Mouse (Mus musculus): ENCODE measurements around the gene Pigp. TPM values are rescaled to one million over a fixed set of nuclear protein-coding genes. Genes with fewer than 3 reads are reported as not detected.
A peak's percentile ranks its signal among the peaks of the same experiment; 100 is the strongest.
"Not testable (repeated sequence)": the region's sequence is repeated elsewhere in the genome, so short reads cannot be mapped to it uniquely, and the experiment has no call there.

Gene Pigp
- polyA plus RNA-seq, 1 experiment from 2014 or later, result 98.0 TPM

DNA sequence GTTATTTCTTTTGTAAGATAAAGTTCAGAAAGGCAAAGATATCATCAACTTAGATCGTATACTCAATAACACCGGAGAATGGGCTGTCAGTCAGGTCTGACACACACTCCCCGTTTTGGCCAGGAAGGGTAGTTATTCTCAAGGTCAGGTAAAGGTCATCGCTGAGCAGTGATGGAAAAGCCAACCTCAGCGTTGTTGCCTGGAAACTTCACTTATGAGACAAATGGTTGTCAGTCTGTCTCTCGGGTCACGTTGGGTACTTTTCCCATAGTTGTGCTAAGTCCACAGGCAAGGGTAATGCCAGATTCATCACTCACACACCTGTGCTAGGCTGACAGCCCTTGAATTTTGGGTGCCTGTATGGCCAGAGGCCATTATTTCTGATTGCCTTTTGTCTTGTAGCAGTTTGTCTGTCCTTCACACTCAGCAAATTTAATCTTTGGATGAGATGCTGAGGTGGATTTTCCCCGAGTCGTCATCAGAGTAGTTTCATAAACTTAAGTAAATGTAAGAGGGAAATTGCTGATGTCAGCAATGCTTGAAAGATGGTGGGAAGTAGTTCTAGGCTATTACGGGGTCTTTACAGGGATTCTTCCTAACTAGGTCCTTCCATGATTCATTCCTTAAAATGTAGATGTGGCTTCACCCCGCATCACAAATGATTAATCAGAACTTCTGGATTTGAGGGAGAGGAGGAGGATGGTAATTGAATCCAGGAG, 14.7 kb downstream of the Pigp start:
- H3K27ac ChIP-seq, result no peak overlapping the region
- no peaks in the 10 kb centered on the region for H3K27me3 ChIP-seq
- no peak for ATAC-seq (ENCODE audit: borderline replicate concordance, extremely low read depth, low FRiP score, low TSS enrichment)
- H3K9ac ChIP-seq, result no peak overlapping the region
- 39% methylated on average over 11 of the region's 11 CpGs for WGBS
- no peaks in the 10 kb centered on the region for H3K9me3 ChIP-seq
- H3K36me3 ChIP-seq, result no peaks in the 10 kb centered on the region
- H3K4me1 ChIP-seq, result 0 out of 2 replicates have a peak, but pooled peaks cover under 1% of the 10 kb centered on the region
- no peak overlapping the region for H3K4me3 ChIP-seq
- no peak overlapping the region for H3K4me2 ChIP-seq

DNA sequence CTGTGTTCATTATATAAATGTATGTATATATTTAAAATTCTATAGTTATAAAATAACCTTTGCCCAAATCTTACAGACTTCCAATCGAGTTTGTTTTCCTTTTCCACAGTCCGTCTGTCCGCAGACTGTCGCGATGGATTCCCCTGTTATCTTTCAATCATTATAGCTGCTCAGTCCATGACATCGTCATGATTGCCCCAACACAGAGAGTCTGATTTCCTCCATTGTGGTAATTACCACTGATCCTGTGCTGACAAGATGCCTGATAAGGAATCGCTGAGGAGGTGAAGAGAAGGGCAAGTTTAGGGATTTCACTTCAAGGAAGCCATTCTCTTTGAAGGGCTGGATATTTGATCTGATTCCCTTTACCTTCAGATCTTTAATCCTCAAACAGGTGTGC, 15.6 kb downstream of the Pigp start:
- 14% methylated on average over 7 of the region's 7 CpGs for WGBS

DNA sequence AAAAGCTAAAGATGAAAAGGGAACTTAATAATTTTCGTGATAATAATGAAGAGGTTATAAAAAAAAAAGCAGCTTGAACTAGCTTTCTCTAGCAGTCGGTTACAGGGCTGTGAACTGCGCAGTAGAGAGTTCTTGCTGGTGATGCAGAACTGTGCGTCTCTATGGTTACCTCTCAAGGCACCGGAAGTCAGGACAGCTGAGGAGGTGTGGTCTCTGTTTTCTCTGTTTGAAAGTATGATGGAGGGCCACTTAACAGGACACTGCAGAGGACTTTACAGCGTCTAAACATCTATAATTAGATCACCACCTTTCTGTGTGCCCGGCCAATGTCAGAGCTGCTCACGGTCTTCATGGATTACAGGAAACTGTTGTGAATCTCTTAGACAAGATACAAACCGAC, 17.2 kb downstream of the Pigp start:
- no peaks in the 10 kb centered on the region for H3K9me3 ChIP-seq
- 0 out of 2 replicates have a peak, but pooled peaks have one; percentile 49 for ATAC-seq (ENCODE audit: borderline replicate concordance, extremely low read depth, low FRiP score, low TSS enrichment)
- no peaks in the 10 kb centered on the region for H3K4me1 ChIP-seq
- no peaks in the 10 kb centered on the region for H3K27me3 ChIP-seq
- no peak overlapping the region for H3K4me2 ChIP-seq
- H3K9ac ChIP-seq, result no peak overlapping the region; the same call in 1 of the 2 replicates
- no peak overlapping the region for H3K27ac ChIP-seq
- 16% methylated on average over 9 of the region's 9 CpGs for WGBS
- no peaks in the 10 kb centered on the region for H3K36me3 ChIP-seq
- H3K4me3 ChIP-seq, result no peak overlapping the region

More for the DNA sequence above, 15.6 kb downstream of the Pigp start:
- no peaks in the 10 kb centered on the region for H3K9me3 ChIP-seq
- no peak overlapping the region for H3K4me3 ChIP-seq
- no peak overlapping the region for H3K4me2 ChIP-seq
- no peak overlapping the region for H3K9ac ChIP-seq
- H3K4me1 ChIP-seq, result no peaks in the 10 kb centered on the region
- no peak overlapping the region for H3K27ac ChIP-seq
- H3K27me3 ChIP-seq, result no peaks in the 10 kb centered on the region
- no peaks in the 10 kb centered on the region for H3K36me3 ChIP-seq
- ATAC-seq (ENCODE audit: borderline replicate concordance, extremely low read depth, low FRiP score, low TSS enrichment), result no peak

DNA sequence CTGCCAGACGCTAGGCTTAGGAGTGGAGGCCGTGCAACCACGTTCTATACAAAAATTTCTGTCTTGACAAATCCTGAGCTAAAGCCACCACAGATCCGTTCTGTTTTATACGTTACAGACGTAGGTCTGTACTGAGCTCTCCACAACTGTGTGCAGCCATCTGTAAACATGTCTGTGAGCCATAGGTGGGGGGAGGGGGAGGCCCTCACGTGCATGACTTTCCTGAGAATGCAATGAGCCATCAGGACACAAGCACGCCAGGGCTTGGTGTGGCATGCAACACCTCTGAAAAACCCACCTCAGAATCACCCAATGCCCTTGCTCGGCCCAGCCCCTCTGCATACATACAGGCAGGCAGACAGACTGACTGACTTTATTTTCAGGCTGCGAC, 21.4 kb downstream of the Pigp start:
- Histone ChIP-seq H3K27me3 (no peaks in the 10 kb centered on the region), H3K36me3 (no peaks in the 10 kb centered on the region), H3K4me3 (no peak overlapping the region), H3K9me3 (no peaks in the 10 kb centered on the region), H3K4me2 (no peak overlapping the region), H3K4me1 (no peaks in the 10 kb centered on the region), H3K27ac (no peak overlapping the region), H3K9ac (no peak overlapping the region)
- 59% methylated on average over 10 of the region's 10 CpGs for WGBS
- no peak for ATAC-seq (ENCODE audit: borderline replicate concordance, extremely low read depth, low FRiP score, low TSS enrichment)

DNA sequence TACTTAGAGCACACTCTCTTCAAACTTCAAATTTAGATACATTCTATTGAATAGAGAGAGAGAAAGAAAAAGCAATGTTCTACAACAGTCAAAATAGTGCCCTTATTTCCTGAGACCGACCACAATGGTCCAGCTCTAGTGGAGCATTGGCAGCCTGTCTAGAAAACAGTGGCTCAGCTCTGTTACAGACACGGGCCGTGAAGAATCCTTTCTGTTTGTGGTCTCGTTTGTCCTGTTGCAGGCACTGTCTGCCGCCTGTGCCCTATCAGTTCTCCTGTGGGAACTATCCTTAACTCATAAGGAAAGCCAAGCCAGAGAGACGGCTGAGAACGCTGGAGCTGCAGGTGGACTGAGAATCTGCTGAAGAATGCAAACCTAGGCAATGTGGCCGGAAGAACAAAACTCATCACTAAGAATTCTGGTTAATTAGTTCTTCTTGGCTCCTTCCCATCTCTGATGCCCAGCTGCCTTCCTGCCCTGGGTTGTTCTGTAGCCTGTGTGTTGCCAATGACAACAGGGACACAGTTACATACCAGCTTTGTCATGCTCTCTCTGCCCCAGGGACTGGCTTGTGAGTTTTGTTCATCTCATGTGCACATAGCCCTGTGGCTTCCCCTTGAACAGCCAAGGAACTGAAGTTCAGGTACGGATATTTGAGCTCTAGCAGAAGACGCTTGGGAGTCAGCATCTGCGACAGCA, 21.9 kb downstream of the Pigp start:
- Histone ChIP-seq H3K4me2 (no peak overlapping the region), H3K4me3 (no peak overlapping the region), H3K4me1 (no peaks in the 10 kb centered on the region), H3K9ac (no peak overlapping the region), H3K27me3 (no peaks in the 10 kb centered on the region), H3K9me3 (no peaks in the 10 kb centered on the region), H3K27ac (no peak overlapping the region), H3K36me3 (no peaks in the 10 kb centered on the region)
- WGBS, result 60% methylated on average over 11 of the region's 11 CpGs
- ATAC-seq (ENCODE audit: borderline replicate concordance, extremely low read depth, low FRiP score, low TSS enrichment), result no peak

DNA sequence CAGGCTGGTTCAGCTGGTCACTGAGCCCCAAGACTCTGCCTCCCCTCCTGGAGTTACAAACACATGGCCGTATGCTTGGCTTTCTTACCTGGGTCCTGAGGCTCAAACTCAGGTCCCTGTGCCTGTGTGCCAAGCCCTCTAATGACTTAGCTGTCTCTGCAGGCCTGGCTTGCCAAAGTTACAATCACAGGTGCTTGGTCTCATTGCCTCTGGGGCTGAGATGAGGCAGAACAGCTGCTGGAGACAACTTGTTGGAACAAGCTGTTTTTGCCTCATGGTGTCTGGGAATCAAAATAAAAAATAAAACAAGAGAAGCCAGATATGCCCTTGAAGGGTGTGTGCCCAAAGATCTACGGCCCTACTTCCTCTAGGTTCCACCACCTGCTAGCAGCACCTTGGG, 22.9 kb downstream of the Pigp start:
- H3K4me1 ChIP-seq, result no peaks in the 10 kb centered on the region
- H3K4me3 ChIP-seq, result no peak overlapping the region
- no peak overlapping the region for H3K4me2 ChIP-seq
- no peaks in the 10 kb centered on the region for H3K27me3 ChIP-seq
- no peak for ATAC-seq (ENCODE audit: borderline replicate concordance, extremely low read depth, low FRiP score, low TSS enrichment)
- 78% methylated on average over 2 of the region's 2 CpGs for WGBS
- no peaks in the 10 kb centered on the region for H3K36me3 ChIP-seq
- no peaks in the 10 kb centered on the region for H3K9me3 ChIP-seq
- no peak overlapping the region for H3K27ac ChIP-seq
- H3K9ac ChIP-seq, result no peak overlapping the region

DNA sequence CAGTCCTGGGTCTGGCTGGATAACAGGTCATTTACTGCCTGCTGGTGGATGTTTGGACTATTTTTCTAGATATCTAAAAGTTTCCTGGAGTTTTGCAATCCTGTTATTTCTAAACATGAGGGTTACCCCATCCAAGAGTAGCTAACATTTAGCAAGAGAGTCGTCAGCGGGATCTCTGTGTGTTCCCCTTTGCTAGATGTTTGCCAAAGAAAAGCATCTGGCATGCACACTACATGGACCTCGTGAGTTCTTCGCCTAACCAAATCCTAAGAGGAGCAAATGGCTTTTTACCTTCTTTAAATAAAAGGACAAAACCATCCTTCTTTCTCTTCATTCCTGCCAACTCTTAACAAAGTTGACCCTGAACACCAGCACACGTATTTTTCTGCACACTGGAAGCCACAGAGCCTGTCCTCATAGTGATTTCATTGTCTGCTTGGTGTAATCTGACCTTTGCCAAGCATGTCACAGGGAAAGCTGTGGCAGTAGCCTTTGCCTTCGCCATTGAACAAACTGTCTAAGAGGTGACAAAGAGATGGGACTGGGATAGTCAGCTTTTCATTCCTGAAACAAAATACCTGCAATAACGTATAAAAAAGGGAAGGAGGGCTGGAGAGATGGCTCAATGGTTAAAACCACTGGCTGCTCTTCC, 24.4 kb downstream of the Pigp start:
- H3K9ac ChIP-seq, result no peak overlapping the region
- H3K27ac ChIP-seq, result no peak overlapping the region
- no peaks in the 10 kb centered on the region for H3K27me3 ChIP-seq
- H3K4me2 ChIP-seq, result no peak overlapping the region
- 47% methylated on average over 7 of the region's 7 CpGs for WGBS
- no peaks in the 10 kb centered on the region for H3K36me3 ChIP-seq
- no peak overlapping the region for H3K4me3 ChIP-seq
- no peaks in the 10 kb centered on the region for H3K4me1 ChIP-seq
- no peaks in the 10 kb centered on the region for H3K9me3 ChIP-seq
- no peak for ATAC-seq (ENCODE audit: borderline replicate concordance, extremely low read depth, low FRiP score, low TSS enrichment)

DNA sequence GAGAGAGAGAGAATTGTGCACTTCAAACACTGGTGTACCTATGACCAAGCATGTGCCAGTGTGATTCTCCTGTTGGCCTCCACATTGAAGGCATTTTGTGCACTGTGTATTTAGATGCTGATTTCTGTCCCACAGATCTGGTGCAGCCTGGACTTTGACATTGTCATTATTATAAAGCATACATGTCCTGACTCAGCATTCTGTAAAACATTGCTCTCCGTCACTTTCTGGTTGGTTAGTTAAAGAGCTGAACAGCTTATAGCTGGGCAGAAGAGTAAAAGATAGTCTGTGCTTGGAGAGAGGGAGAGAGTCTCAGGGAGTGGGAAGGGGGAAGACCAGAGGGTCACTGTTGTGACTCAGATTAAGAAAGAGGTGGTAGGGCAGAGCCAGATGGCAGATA, 25.9 kb downstream of the Pigp start:
- H3K4me3 ChIP-seq, result no peak overlapping the region
- no peak overlapping the region for H3K9ac ChIP-seq
- H3K9me3 ChIP-seq, result no peaks in the 10 kb centered on the region
- H3K27me3 ChIP-seq, result no peaks in the 10 kb centered on the region
- H3K4me1 ChIP-seq, result no peaks in the 10 kb centered on the region
- ATAC-seq (ENCODE audit: borderline replicate concordance, extremely low read depth, low FRiP score, low TSS enrichment), result no peak
- H3K36me3 ChIP-seq, result no peaks in the 10 kb centered on the region
- no peak overlapping the region for H3K27ac ChIP-seq
- H3K4me2 ChIP-seq, result no peak overlapping the region
- 71% methylated on average over 1 of the region's 1 CpGs for WGBS

DNA sequence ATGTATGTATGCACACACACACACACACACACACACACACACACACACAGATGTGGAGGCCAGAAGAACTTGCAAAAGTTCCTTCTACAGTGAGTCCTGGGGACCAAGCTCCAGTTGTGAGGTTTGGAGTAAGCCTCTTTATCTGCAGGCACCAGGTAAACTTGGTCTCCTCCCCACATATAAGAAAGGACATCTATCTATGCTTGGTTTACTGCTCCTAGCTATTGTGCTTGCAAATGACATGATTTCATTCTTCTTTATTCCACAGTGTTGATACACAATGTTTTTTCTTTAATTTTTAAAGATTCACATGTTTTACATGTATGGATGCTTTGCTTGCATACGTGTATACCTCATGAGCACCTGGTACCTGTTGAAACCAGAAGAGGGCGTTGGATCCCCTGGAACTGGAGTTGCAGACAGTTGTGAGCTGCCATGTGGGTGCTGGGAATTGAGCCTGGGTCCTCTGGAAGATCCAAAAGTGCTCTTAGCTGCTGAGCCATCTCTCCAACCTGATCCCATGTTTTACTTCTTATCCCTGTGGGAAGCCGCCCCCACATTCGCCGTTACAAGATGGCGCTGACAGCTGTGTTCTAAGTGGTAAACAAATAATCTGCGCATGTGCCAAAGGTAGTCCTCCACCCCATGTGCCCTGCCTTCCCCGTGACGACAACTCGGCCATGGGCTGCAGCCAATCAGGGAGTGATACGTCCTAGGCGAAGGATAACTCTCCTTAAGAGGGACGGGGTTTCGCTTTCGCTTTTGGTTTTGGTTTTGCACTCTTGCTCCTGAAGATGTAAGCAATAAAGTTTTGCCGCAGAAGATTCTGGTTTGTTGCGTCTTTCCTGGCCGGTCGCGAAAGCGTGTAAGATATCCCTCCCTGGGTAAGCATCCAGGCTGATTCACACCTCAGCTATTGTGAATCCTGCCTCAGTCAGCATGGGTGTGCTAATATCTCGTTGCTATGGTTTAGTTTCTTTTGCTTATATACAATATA, 32.2 kb downstream of the Pigp start:
- H3K36me3 ChIP-seq; H3K4me1 ChIP-seq; H3K4me2 ChIP-seq; H3K9ac ChIP-seq; ATAC-seq (ENCODE audit: borderline replicate concordance, extremely low read depth, low FRiP score, low TSS enrichment); H3K27me3 ChIP-seq; H3K4me3 ChIP-seq; H3K27ac ChIP-seq; H3K9me3 ChIP-seq: not testable (repeated sequence)
- WGBS, result 88% methylated on average over 22 of the region's 22 CpGs

DNA sequence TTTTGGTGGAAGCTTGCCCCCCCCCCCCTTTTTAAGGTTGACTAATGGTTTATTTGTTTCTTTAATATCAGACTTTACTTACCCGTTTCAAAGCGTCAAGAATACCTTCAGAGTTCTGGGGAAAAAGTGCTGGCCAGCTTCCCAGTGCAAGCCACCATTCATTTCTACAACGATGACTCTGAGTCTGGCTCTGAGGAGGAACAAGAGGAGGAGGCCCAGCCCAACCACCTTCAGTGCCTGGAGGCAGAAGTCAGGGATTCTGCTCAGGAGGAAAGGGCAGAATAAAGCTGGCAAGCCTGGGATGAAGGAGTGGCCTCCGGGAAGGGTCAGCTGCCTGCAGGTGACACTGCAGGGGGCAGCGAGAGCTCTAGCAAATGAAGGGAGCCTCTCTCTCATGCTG, 36.0 kb downstream of the Pigp start:
- Histone ChIP-seq H3K27me3 (no peaks in the 10 kb centered on the region), H3K4me1 (no peaks in the 10 kb centered on the region), H3K27ac (no peak overlapping the region), H3K4me2 (no peak overlapping the region), H3K9ac (no peak overlapping the region), H3K4me3 (no peak overlapping the region), H3K9me3 (no peaks in the 10 kb centered on the region), H3K36me3 (no peaks in the 10 kb centered on the region)
- no peak for ATAC-seq (ENCODE audit: borderline replicate concordance, extremely low read depth, low FRiP score, low TSS enrichment)
- WGBS, result 28% methylated on average over 5 of the region's 5 CpGs

DNA sequence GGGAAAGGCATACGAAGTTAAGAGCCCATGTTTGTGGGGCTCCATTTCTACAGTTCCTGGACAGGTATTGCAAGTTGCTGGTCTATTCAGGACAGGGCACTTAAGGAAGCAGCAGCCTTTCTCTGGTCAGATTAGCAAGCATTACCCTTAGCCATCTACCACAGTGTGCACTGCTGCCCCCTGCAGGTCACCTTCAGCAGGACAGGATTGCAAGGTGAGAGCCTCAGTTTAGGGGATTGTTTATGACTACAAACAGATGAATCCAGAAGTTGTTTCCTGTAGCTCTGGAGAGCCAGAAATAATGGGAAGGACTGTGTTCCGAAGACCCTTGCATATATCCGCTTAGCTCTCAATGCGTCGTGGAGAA, 39.8 kb downstream of the Pigp start:
- Histone ChIP-seq H3K9me3 (no peaks in the 10 kb centered on the region), H3K27me3 (peaks cover 27% of the 10 kb centered on the region), H3K9ac (no peak overlapping the region), H3K27ac (no peak overlapping the region), H3K4me1 (peaks cover 20% of the 10 kb centered on the region), H3K4me3 (no peak overlapping the region), H3K4me2 (no peak overlapping the region), H3K36me3 (no peaks in the 10 kb centered on the region)
- ATAC-seq (ENCODE audit: borderline replicate concordance, extremely low read depth, low FRiP score, low TSS enrichment), result no peak; the same call in 1 of the 2 replicates
- WGBS, result 64% methylated on average over 5 of the region's 5 CpGs
